Mouse (Mus musculus) lung, embryonic 16.5 days (tissue): ENCODE measurements around the gene BC049352. TPM values are rescaled to one million over a fixed set of nuclear protein-coding genes. Genes with fewer than 3 reads are reported as not detected.

ENCODE experiments used
- ATAC-seq: fragments of 200-750 bp; cut with Nextera tagmentation; 2 replicates; pipeline ENCODE4 v1.8.0; 2017; ENCODE audit warnings: low read depth, mild to moderate bottlenecking, moderate library complexity
- H3K27ac ChIP-seq: fragments of 300-500 bp; sonication (generic); 2 replicates; pipeline ENCODE4 v1.5.1; 2014; ENCODE audit warnings: mild to moderate bottlenecking, control low read depth, low read length
- H3K27me3 ChIP-seq: fragments of 300-500 bp; sonication (generic); 2 replicates; pipeline ENCODE4 v1.6.1; 2014; ENCODE audit warnings: low read depth, low read length, mixed read lengths; ENCODE audit not compliant: control insufficient read depth, insufficient read depth
- H3K36me3 ChIP-seq: fragments of 300-500 bp; sonication (generic); 2 replicates; pipeline ENCODE4 v1.6.1; 2014; ENCODE audit warnings: low read length; ENCODE audit not compliant: control insufficient read depth, insufficient read depth
- H3K4me1 ChIP-seq: fragments of 300-500 bp; sonication (generic); replicated peaks from 2 replicates; pipeline ENCODE4 v1.6.1; 2014; ENCODE audit warnings: low read length, mixed read lengths; ENCODE audit not compliant: control insufficient read depth, insufficient read depth
- H3K4me2 ChIP-seq: fragments of 300-500 bp; sonication (generic); 2 replicates; pipeline ENCODE4 v1.6.1; 2014; ENCODE audit warnings: low read depth, low read length, control low read depth
- H3K4me3 ChIP-seq: fragments of 300-500 bp; sonication (generic); 2 replicates; pipeline ENCODE4 v1.5.1; 2014; ENCODE audit warnings: mild to moderate bottlenecking, low read length, control low read depth
- H3K9ac ChIP-seq: fragments of 300-500 bp; sonication (generic); 2 replicates; pipeline ENCODE4 v1.6.1; 2014; ENCODE audit warnings: low read length, control low read depth
- H3K9me3 ChIP-seq: fragments of 300-500 bp; sonication (generic); 2 replicates; pipeline ENCODE4 v1.6.1; 2016; ENCODE audit warnings: low read length; ENCODE audit not compliant: control insufficient read depth
- WGBS: fragments of 180-500 bp; shearing (Covaris S2); extraction: QIAGEN DNeasy Blood & Tissue Kit; methylation state at CpG from one replicate; pipeline ENCODE4 v1.1.7; 2014; 5-methylcytosine and 5-hydroxymethylcytosine counted together
- microRNA-seq: library from miRNA; unstranded; fragments of <30 nt; microRNA quantifications from one replicate; pipeline ENCODE4, GENCODE M21; 2016
- polyA plus RNA-seq: library from polyadenylated mRNA; unstranded; fragments of >200 nt; fragmentation: Nextera tagmentation; extraction: Ambion mirVana; gene quantifications from 2 replicates; pipeline ENCODE4 v1.2.1, GENCODE M21; 2015

The BC049352 gene
- polyA plus RNA-seq, 1 experiment from 2014 or later = 0.14 TPM

GRCm38 (mm10) chr9:45299231-45300006 is 117.6 kb downstream of the BC049352 start:
- 77% methylated on average over 11 of the region's 11 CpGs for WGBS
- H3K9ac ChIP-seq = no peak overlapping the region
- H3K9me3 ChIP-seq = 0 out of 2 replicates have a peak, but pooled peaks cover 2% of the 10 kb centered on the region
- no peaks in the 10 kb centered on the region for H3K36me3 ChIP-seq
- no peak overlapping the region for H3K4me2 ChIP-seq
- no peak for ATAC-seq
- H3K27ac ChIP-seq = no peak overlapping the region
- no peaks in the 10 kb centered on the region for H3K27me3 ChIP-seq
- H3K4me1 ChIP-seq = no peaks in the 10 kb centered on the region
- H3K4me3 ChIP-seq = no peak overlapping the region

Small RNA genes within 50 kb of the gene (microRNA-seq; reads per million reads assigned to microRNA genes)
- gene Mir7086 = not detected

Other genes starting within 250 kb of the BC049352 start
- 26.3 and 28.3 TPM in 2 replicates for gene Ube4a, start 216.4 kb upstream of the BC049352 start, polyA plus RNA-seq
- gene Cd3g, start 201.6 kb upstream of the BC049352 start, polyA plus RNA-seq = 6.2 and 16.7 TPM in 2 replicates
- 2.4 and 6.5 TPM in 2 replicates for gene Cd3d, start 200.2 kb upstream of the BC049352 start, polyA plus RNA-seq
- 5.5 and 9.4 TPM in 2 replicates for gene Cd3e, start 172.4 kb upstream of the BC049352 start, polyA plus RNA-seq
- 14.2 and 15.9 TPM in 2 replicates for gene Mpzl2, start 142.2 kb upstream of the BC049352 start, polyA plus RNA-seq
- 2.2 and 3.0 TPM in 2 replicates for gene Mpzl3, start 126.8 kb upstream of the BC049352 start, polyA plus RNA-seq
- 0.45 and 0.60 TPM in 2 replicates for gene Jaml, start 102.8 kb upstream of the BC049352 start, polyA plus RNA-seq
- gene Scn2b, start 64.2 kb upstream of the BC049352 start, polyA plus RNA-seq = 2.7 and 3.0 TPM in 2 replicates
- gene Scn4b, start 43.6 kb upstream of the BC049352 start, polyA plus RNA-seq = 0.89 and 1.2 TPM in 2 replicates
- 2.5 and 2.8 TPM in 2 replicates for gene Tmprss4, start 22.1 kb downstream of the BC049352 start, polyA plus RNA-seq
- gene Il10ra, start 87.1 kb downstream of the BC049352 start, polyA plus RNA-seq = 1.1 and 1.2 TPM in 2 replicates
- gene Tmprss13, start 137.1 kb downstream of the BC049352 start, polyA plus RNA-seq = 0.36 and 0.39 TPM in 2 replicates
- 32.7 and 36.5 TPM in 2 replicates for gene Fxyd6, start 188.2 kb downstream of the BC049352 start, polyA plus RNA-seq
- gene Fxyd2, start 217.7 kb downstream of the BC049352 start, polyA plus RNA-seq = 2.3 and 2.5 TPM in 2 replicates
- 0.18 and 0.24 TPM in 2 replicates for gene Dscaml1, start 244.6 kb downstream of the BC049352 start, polyA plus RNA-seq